In genomic region chr4:156108606-156109546, GRCm38 (mm10) we compare ENCODE assay signal across 7 mouse cellular contexts. TPM values are rescaled to one million over a fixed set of nuclear protein-coding genes. Genes with fewer than 3 reads are reported as not detected.
A peak's percentile ranks its signal among the peaks of the same experiment; 100 is the strongest.
DNase-seq lines count a peak whose midpoint lies in the region; ATAC-seq and TF ChIP-seq lines count a peak whose summit lies in the region.

No protein-coding gene starts in this region.

- H3K9ac ChIP-seq in embryonic facial prominence, embryonic 15.5 days = peak overlapping the region; percentile 50
- H3K9ac ChIP-seq in heart, embryonic 16.5 days (ENCODE audit: low read length) = peak overlapping the region; percentile 70

- H3K36me3 ChIP-seq in embryonic facial prominence, embryonic 15.5 days = no peaks in the 10 kb centered on the region
- 0 out of 2 replicates have a peak, but pooled peaks cover 3% of the 10 kb centered on the region for H3K36me3 ChIP-seq in heart, embryonic 16.5 days (ENCODE audit: control insufficient read depth, insufficient read depth)

- TF ChIP-seq CTCF in bone marrow, adult 2 months (IDR thresholded peaks at IDR 0.05; ENCODE audit: control insufficient read depth, insufficient read depth, low read length) = no peak

- peak overlapping the region; percentile 34 for H3K4me3 ChIP-seq in bone marrow, adult 2 months (replicated peaks; ENCODE audit: control insufficient read depth, low read depth, low read length)
- H3K4me3 ChIP-seq in embryonic facial prominence, embryonic 15.5 days (replicated peaks) = peak overlapping the region; percentile 84
- peak overlapping the region; percentile 54 for H3K4me3 ChIP-seq in heart, embryonic 16.5 days (ENCODE audit: low read length)

- peak overlapping the region; percentile 65 for H3K4me2 ChIP-seq in embryonic facial prominence, embryonic 15.5 days (replicated peaks)
- H3K4me2 ChIP-seq in heart, embryonic 16.5 days (ENCODE audit: low read depth, low read length) = peak overlapping the region; percentile 69

- H3K4me1 ChIP-seq in bone marrow, adult 2 months (ENCODE audit: control insufficient read depth, insufficient read depth, low read length) = no peaks in the 10 kb centered on the region; the same call in 1 of the 2 replicates
- peaks cover 17% of the 10 kb centered on the region for H3K4me1 ChIP-seq in embryonic facial prominence, embryonic 15.5 days
- H3K4me1 ChIP-seq in heart, embryonic 16.5 days (ENCODE audit: control insufficient read depth, insufficient read depth, low read length) = peaks cover 16% of the 10 kb centered on the region

- ATAC-seq in embryonic facial prominence, embryonic 15.5 days (ENCODE audit: insufficient number of reproducible peaks, low FRiP score, low TSS enrichment, low read depth) = 0 out of 2 replicates have a peak, but pooled peaks have one; percentile 27
- peak; percentile 34; the same call in 1 of the 2 replicates for ATAC-seq in heart, embryonic 16.5 days (replicated peaks; ENCODE audit: extremely low read depth, insufficient read depth, low FRiP score)

- TF ChIP-seq POLR2A in bone marrow, adult 2 months (IDR thresholded peaks at IDR 0.05; ENCODE audit: borderline replicate concordance, control insufficient read depth, low read depth, low read length) = no peak

- no peaks in the 10 kb centered on the region for H3K27me3 ChIP-seq in embryonic facial prominence, embryonic 15.5 days
- no peaks in the 10 kb centered on the region for H3K27me3 ChIP-seq in heart, embryonic 16.5 days (ENCODE audit: control insufficient read depth, insufficient read depth, low read length)

- no peaks in the 10 kb centered on the region for H3K9me3 ChIP-seq in embryonic facial prominence, embryonic 15.5 days (replicated peaks)
- no peaks in the 10 kb centered on the region for H3K9me3 ChIP-seq in heart, embryonic 16.5 days (replicated peaks; ENCODE audit: control insufficient read depth, low read length)

- peak; percentile 68 for DNase-seq in MN1 (ENCODE audit: low spot score)
- peak; percentile 71 to 79 for DNase-seq in kidney, postnatal 36 days
- peak; percentile 73 to 79 for DNase-seq in lung, postnatal 4 days
- peak; percentile 35 for DNase-seq in skeletal muscle tissue, adult 2 months (ENCODE audit: low read depth, low spot score)

- WGBS in bone marrow, adult 2 months = 17% methylated on average over 13 of the region's 13 CpGs
- WGBS in embryonic facial prominence, embryonic 15.5 days = 14% methylated on average over 13 of the region's 13 CpGs
- 26% methylated on average over 13 of the region's 13 CpGs for WGBS in heart, embryonic 16.5 days

- no peak overlapping the region for H3K27ac ChIP-seq in bone marrow, adult 2 months (ENCODE audit: control insufficient read depth, insufficient read depth, low read depth, low read length, poor library complexity)
- peak overlapping the region; percentile 92 for H3K27ac ChIP-seq in embryonic facial prominence, embryonic 15.5 days (replicated peaks)
- H3K27ac ChIP-seq in heart, embryonic 16.5 days (ENCODE audit: low read length) = peak overlapping the region; percentile 80

RNA-seq across cellular contexts. Expression of gene 9430015G10Rik, which starts 0.9 kb away (rescaled TPM):
- 18.8 and 30.8 TPM in 2 replicates for polyA plus RNA-seq in bone marrow, adult 2 months (2011; ENCODE audit: insufficient read depth, insufficient read length, low replicate concordance, missing spikeins)
- polyA plus RNA-seq in embryonic facial prominence, embryonic 15.5 days (2015; fragmentation: Nextera tagmentation; extraction: Ambion mirVana) = 32.8 and 33.5 TPM in 2 replicates
- 17.3 and 17.4 TPM in 2 replicates for polyA plus RNA-seq in heart, embryonic 16.5 days (2015; fragmentation: Nextera tagmentation; extraction: Ambion mirVana)

RNA-seq across cellular contexts. Expression of gene Rnf223, which starts 21.4 kb away (rescaled TPM):
- 0.85 TPM in 1 of 2 replicates, not detected in the other for polyA plus RNA-seq in bone marrow, adult 2 months (2011; ENCODE audit: insufficient read depth, insufficient read length, low replicate concordance, missing spikeins)
- polyA plus RNA-seq in embryonic facial prominence, embryonic 15.5 days (2015; fragmentation: Nextera tagmentation; extraction: Ambion mirVana) = 0.67 and 1.8 TPM in 2 replicates
- 0.18 and 0.19 TPM in 2 replicates for polyA plus RNA-seq in heart, embryonic 16.5 days (2015; fragmentation: Nextera tagmentation; extraction: Ambion mirVana)

RNA-seq across cellular contexts. Expression of gene Ttll10, which starts 49.7 kb away (rescaled TPM):
- polyA plus RNA-seq in bone marrow, adult 2 months (2011; ENCODE audit: insufficient read depth, insufficient read length, low replicate concordance, missing spikeins) = not detected in 2 replicates
- 4.0 and 4.3 TPM in 2 replicates for polyA plus RNA-seq in embryonic facial prominence, embryonic 15.5 days (2015; fragmentation: Nextera tagmentation; extraction: Ambion mirVana)
- 0.33 and 0.37 TPM in 2 replicates for polyA plus RNA-seq in heart, embryonic 16.5 days (2015; fragmentation: Nextera tagmentation; extraction: Ambion mirVana)

Comparison
In these comparisons a context has a peak if more than half of its experiments do, and no peak if none do; other contexts are left out.
1. H3K4me3 ChIP-seq: peak in every context shown above with its lines; median percentile 84 in embryonic facial prominence, embryonic 15.5 days; 54 in heart, embryonic 16.5 days; 34 in bone marrow, adult 2 months.